Mouse (Mus musculus) testis, adult 2 months (tissue): ENCODE measurements around the gene Stk26. TPM values are rescaled to one million over a fixed set of nuclear protein-coding genes. Genes with fewer than 3 reads are reported as not detected.
A peak's percentile ranks its signal among the peaks of the same experiment; 100 is the strongest.

Source experiments
- H3K27ac ChIP-seq: fragments of 200-500 bp; 2 replicates; pipeline ENCODE4 v1.5.1; 2012; ENCODE audit warnings: low read depth, low read length; ENCODE audit not compliant: control insufficient read depth, insufficient read depth
- H3K27me3 ChIP-seq: fragments of 200-500 bp; 2 replicates; pipeline ENCODE4 v1.6.1; 2012; ENCODE audit warnings: mild to moderate bottlenecking, low read length, moderate library complexity; ENCODE audit not compliant: control insufficient read depth, insufficient read depth
- H3K36me3 ChIP-seq: fragments of 200-500 bp; 2 replicates; pipeline ENCODE4 v1.6.1; 2012; ENCODE audit warnings: mild to moderate bottlenecking, low read length; ENCODE audit not compliant: control insufficient read depth, insufficient read depth
- H3K4me1 ChIP-seq: fragments of 200-500 bp; 2 replicates; pipeline ENCODE4 v1.6.1; 2012; ENCODE audit warnings: low read length; ENCODE audit not compliant: control insufficient read depth, insufficient read depth
- H3K4me3 ChIP-seq: fragments of 200-500 bp; 2 replicates; pipeline ENCODE4 v1.5.1; 2012; ENCODE audit warnings: low read depth, mild to moderate bottlenecking, low read length, moderate library complexity, mixed read lengths; ENCODE audit not compliant: control insufficient read depth
- CTCF ChIP-seq: fragments of 200-500 bp; IDR thresholded peaks from 2 replicates; pipeline ENCODE4 v1.5.1; 2012; ENCODE audit warnings: low read depth, mild to moderate bottlenecking, inconsistent platforms, low read length, moderate library complexity; ENCODE audit not compliant: control insufficient read depth, insufficient read depth, insufficient replicate concordance
- POLR2A ChIP-seq: fragments of 200-500 bp; IDR thresholded peaks from 2 replicates; pipeline ENCODE4 v1.6.1; 2012; ENCODE audit warnings: low read depth, mild to moderate bottlenecking, inconsistent platforms, low read length, moderate library complexity; ENCODE audit not compliant: control insufficient read depth
- polyA plus RNA-seq: library from polyadenylated mRNA; depleted of rRNA; stranded (reverse); fragments of >200 nt; gene quantifications from 2 replicates; pipeline ENCODE4 v1.2.3, GENCODE M21; 2012

Stk26 gene
- polyA plus RNA-seq, 1 experiment = 3.0 TPM

DNA sequence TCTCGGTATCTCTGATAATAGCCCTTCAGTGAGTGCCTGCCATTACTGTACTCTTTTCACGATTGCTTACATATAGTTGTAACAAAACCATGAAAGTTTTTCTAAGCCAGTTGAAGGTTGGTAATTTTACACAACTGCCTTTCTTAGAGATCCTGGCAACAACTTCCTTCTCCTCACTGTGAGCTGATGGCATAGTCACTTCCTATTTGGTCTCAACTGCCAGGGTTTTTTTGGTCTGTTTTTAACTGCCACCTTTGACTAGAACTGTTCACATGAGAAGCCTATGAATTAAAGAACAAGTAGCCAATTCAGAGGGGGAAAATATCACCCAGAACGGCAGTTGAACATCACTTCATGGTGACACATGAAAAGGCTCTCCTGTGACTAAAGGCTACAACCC is 5.3 kb upstream of the Stk26 start:
- Histone ChIP-seq H3K36me3 (no peaks in the 10 kb centered on the region), H3K27ac (no peak overlapping the region), H3K4me1 (no peaks in the 10 kb centered on the region), H3K4me3 (no peak overlapping the region), H3K27me3 (no peaks in the 10 kb centered on the region)
- no peak for TF ChIP-seq POLR2A
- no peak for TF ChIP-seq CTCF

DNA sequence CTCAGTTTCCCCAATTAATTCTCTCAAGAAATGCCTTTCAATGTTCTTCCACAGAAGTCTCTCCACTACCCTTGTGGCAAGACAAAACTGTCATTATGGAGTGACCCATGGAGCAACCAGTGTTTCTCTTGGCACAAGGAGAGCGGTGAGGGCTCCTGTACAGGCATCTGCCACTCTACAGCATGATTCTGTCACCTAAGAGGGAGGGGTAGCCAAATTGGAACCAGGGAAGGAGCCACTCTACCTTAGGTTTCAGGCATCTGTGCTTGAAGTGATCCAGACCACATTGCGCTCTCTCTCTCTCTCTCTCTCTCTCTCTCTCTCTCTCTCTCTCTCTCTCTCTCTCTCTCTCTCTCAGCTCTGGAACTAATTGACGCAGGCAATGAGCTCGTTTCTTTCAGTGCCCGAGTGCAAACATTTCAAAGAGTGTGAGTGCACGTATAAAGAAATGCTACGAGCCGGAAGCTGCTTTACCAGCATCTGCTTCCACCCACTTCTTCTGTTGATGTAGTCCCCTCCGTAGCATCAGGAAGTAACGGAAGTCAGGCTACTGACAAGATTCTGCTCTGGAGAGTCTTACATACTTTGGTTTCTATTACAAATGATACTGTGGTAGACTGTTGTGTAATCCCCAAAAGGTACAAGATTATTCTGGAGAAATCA is 4.7 kb upstream of the Stk26 start:
- Histone ChIP-seq H3K4me1 (peaks cover 3% of the 10 kb centered on the region), H3K27me3 (no peaks in the 10 kb centered on the region), H3K36me3 (no peaks in the 10 kb centered on the region), H3K4me3 (no peak overlapping the region), H3K27ac (no peak overlapping the region)
- TF ChIP-seq POLR2A (no peak), CTCF (no peak)

DNA sequence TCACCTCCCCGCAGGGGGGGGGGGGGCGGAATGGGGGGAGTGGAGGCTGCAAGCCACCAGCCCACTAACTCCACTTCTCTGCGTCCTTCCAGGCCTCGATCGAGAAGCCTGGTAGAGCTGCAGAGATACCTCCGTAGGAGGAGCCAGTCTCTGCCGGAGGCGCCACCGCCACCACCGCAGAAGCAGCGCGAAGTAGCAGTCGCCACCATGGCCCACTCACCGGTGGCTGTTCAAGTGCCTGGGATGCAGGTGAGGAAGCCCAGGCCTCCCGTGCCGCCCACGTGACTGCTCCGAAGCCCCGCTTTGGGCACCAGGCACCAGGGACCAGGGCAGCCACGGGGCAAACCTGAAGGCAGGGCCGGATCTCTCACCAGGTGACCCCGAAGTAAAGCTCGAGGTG is 740 bp downstream of the Stk26 start:
- H3K36me3 ChIP-seq = no peaks in the 10 kb centered on the region
- peak overlapping the region; percentile 77 for H3K4me3 ChIP-seq
- H3K27ac ChIP-seq = no peak overlapping the region
- no peaks in the 10 kb centered on the region for H3K27me3 ChIP-seq
- TF ChIP-seq CTCF (no peak), POLR2A (no peak)
- H3K4me1 ChIP-seq = peaks cover 10% of the 10 kb centered on the region

DNA sequence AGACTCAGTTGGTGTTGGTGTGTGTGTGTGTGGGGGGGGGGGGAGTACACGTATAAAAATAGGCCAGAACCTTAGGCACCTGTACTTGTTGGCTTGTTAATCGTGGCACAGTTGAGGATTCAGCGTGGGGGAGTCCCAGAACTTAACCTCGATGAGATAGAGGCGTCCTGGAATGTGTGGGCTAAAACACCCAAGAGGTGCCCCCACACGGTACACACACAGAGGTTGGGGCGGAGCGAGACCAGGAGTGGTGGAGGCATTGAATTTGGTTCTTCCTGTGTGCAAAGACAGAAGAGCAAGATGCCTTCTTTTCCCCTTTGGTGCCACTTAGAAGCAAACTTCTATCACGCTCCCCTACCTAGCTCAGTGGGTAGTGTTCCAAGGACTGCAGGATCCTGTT is 1.2 kb downstream of the Stk26 start:
- no peaks in the 10 kb centered on the region for H3K27me3 ChIP-seq
- peaks cover 10% of the 10 kb centered on the region for H3K4me1 ChIP-seq
- no peak overlapping the region for H3K27ac ChIP-seq
- no peaks in the 10 kb centered on the region for H3K36me3 ChIP-seq
- peak overlapping the region; percentile 60 for H3K4me3 ChIP-seq
- no peak for TF ChIP-seq POLR2A
- TF ChIP-seq CTCF = no peak

DNA sequence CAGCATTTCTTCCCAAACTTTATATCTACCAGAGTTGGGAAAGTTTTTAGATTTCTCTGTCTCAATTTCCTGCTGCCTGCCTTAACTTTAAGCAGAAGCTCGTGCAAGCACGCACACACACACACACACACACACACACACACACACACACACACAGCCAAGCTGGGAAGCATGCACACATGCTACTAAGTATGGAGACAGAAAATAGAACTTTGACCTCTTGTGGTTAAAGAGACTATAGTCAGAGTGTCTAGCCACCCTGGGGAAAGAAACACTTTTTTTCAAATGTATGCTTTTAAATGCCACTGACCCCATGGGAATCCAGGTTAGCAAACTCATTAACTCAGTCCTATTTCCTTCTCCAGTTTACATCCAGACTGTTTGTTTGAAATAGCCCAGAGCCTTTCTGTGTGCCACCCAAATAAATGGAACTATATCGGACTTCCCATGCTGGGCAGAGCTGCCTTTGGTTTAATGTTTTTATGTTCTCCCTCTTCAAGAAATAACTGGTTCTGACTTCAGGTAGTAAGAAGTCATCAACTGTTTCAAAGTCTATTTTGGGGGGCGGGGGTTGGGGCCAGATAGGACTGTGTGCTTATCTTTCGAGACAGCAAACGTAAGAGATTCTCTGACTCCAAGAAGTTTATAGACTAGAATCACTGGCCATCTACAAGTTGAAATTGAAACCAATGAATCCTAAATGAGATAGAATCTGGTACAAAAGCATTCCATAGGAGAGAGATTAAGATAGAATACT is 9.8 kb downstream of the Stk26 start:
- H3K27me3 ChIP-seq = no peaks in the 10 kb centered on the region
- H3K4me3 ChIP-seq = no peak overlapping the region
- H3K27ac ChIP-seq = no peak overlapping the region

DNA sequence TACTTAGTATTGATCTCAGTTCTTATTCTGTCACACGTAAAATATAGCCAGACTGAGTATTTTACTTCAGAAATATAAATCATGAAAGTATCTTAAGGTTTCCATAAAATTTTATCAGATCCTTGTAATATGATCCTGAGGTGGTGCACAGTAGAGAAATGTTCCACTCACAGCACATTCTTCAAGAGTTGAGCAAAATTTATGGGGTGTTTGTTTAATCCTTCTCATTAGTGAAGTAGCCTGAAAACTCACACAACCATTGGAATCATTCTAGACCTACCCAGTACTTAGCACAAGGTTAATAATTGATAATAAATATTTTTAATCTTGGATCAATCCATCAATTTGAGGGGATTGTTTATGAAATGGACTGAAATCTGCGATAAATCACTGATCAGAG is 22.9 kb downstream of the Stk26 start:
- H3K27me3 ChIP-seq = no peaks in the 10 kb centered on the region

More for the DNA sequence above, 9.8 kb downstream of the Stk26 start:
- no peak for TF ChIP-seq POLR2A
- TF ChIP-seq CTCF = no peak
- Histone ChIP-seq H3K36me3 (no peaks in the 10 kb centered on the region), H3K4me1 (no peaks in the 10 kb centered on the region)

DNA sequence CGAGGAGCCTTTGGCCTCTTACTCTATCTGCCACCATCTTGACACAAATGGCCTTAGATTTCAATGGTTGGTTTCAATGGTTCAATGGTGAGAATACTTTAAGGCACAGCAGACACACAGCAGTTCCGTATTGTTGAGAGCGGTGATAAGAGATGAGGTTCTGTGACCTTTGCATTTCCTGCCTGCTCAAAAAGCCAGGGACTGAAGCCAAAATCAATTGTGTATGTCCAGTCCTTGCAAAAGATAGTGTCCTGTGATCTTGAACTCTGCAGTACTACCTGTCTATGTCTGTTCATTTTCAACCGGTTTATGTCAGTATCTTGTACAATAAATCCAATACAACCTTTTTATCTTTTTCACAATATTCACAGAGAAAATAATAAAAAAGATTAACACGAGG is 23.9 kb downstream of the Stk26 start:
- no peaks in the 10 kb centered on the region for H3K4me1 ChIP-seq
- no peaks in the 10 kb centered on the region for H3K36me3 ChIP-seq
- no peaks in the 10 kb centered on the region for H3K27me3 ChIP-seq
- no peak overlapping the region for H3K27ac ChIP-seq
- TF ChIP-seq POLR2A = no peak
- H3K4me3 ChIP-seq = no peak overlapping the region

More for the DNA sequence above, 22.9 kb downstream of the Stk26 start:
- TF ChIP-seq CTCF (no peak), POLR2A (no peak)
- Histone ChIP-seq H3K36me3 (no peaks in the 10 kb centered on the region), H3K4me1 (no peaks in the 10 kb centered on the region), H3K27ac (no peak overlapping the region), H3K4me3 (no peak overlapping the region)
